Mouse (Mus musculus) forebrain, embryonic 16.5 days (tissue): ENCODE measurements around the gene Cog5. TPM values are rescaled to one million over a fixed set of nuclear protein-coding genes. Genes with fewer than 3 reads are reported as not detected.
A peak's percentile ranks its signal among the peaks of the same experiment; 100 is the strongest.

ENCODE experiments used
- ATAC-seq: fragments of 200-750 bp; cut with Nextera tagmentation; 2 replicates; pipeline ENCODE4 v1.8.0; 2017; ENCODE audit warnings: mild to moderate bottlenecking, moderate library complexity
- H3K27ac ChIP-seq: fragments of 300-500 bp; sonication (generic); 2 replicates; pipeline ENCODE4 v1.5.1; 2014; ENCODE audit warnings: low read length, control low read depth
- H3K27me3 ChIP-seq: fragments of 300-500 bp; sonication (generic); replicated peaks from 2 replicates; pipeline ENCODE4 v1.6.1; 2014; ENCODE audit warnings: low read length; ENCODE audit not compliant: control insufficient read depth, insufficient read depth
- H3K36me3 ChIP-seq: fragments of 300-500 bp; sonication (generic); 2 replicates; pipeline ENCODE4 v1.6.1; 2014; ENCODE audit not compliant: control insufficient read depth, insufficient read depth
- H3K4me1 ChIP-seq: fragments of 300-500 bp; sonication (generic); replicated peaks from 2 replicates; pipeline ENCODE4 v1.6.1; 2014; ENCODE audit warnings: low read length; ENCODE audit not compliant: control insufficient read depth, insufficient read depth
- H3K4me2 ChIP-seq: fragments of 300-500 bp; sonication (generic); 2 replicates; pipeline ENCODE4 v1.6.1; 2014; ENCODE audit warnings: mild to moderate bottlenecking, low read length, control low read depth
- H3K4me3 ChIP-seq: fragments of 300-500 bp; sonication (generic); replicated peaks from 2 replicates; pipeline ENCODE4 v1.5.1; 2014; ENCODE audit warnings: mild to moderate bottlenecking, low read length, control low read depth
- H3K9ac ChIP-seq: fragments of 300-500 bp; sonication (generic); replicated peaks from 2 replicates; pipeline ENCODE4 v1.6.1; 2014; ENCODE audit warnings: low read depth, low read length, control low read depth
- H3K9me3 ChIP-seq: fragments of 300-500 bp; sonication (generic); 2 replicates; pipeline ENCODE4 v1.6.1; 2016; ENCODE audit warnings: low read length; ENCODE audit not compliant: control insufficient read depth
- WGBS: fragments of 180-500 bp; shearing (Covaris S2); extraction: QIAGEN DNeasy Blood & Tissue Kit; methylation state at CpG from one replicate; pipeline ENCODE4 v1.1.7; 2014; 5-methylcytosine and 5-hydroxymethylcytosine counted together
- polyA plus RNA-seq: library from polyadenylated mRNA; unstranded; fragments of >200 nt; fragmentation: Nextera tagmentation; extraction: Ambion mirVana; gene quantifications from 2 replicates; pipeline ENCODE4 v1.2.1, GENCODE M21; 2015

Cog5 gene
- polyA plus RNA-seq, 1 experiment from 2014 or later, result 25.1 TPM

DNA sequence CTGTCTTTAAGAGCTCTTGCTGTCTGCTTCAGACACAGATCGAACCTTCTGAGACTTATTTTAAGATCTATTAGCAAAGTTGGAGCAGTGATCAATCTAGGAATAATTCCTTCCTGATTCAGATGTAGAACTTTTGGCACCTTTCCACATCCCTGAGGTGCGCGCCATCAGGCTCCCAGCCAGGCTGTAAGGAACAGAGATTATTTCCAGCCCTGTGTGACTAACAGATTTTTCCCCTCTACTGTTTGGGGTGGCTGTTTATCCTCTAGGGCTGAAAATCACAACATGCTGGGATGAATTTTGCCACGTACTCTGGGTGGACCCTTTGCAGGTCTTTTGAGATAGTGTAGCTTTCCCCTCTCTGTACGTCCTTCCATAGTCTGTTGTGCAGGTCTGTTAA lies 170.2 kb downstream of the Cog5 start:
- no peak overlapping the region for H3K27ac ChIP-seq
- H3K4me2 ChIP-seq, result no peak overlapping the region
- no peaks in the 10 kb centered on the region for H3K9me3 ChIP-seq
- no peak for ATAC-seq
- 53% methylated on average over 5 of the region's 5 CpGs for WGBS
- H3K27me3 ChIP-seq, result no peaks in the 10 kb centered on the region
- H3K4me1 ChIP-seq, result peaks cover 7% of the 10 kb centered on the region
- no peak overlapping the region for H3K4me3 ChIP-seq
- H3K9ac ChIP-seq, result no peak overlapping the region
- no peaks in the 10 kb centered on the region; the same call in 1 of the 2 replicates for H3K36me3 ChIP-seq

DNA sequence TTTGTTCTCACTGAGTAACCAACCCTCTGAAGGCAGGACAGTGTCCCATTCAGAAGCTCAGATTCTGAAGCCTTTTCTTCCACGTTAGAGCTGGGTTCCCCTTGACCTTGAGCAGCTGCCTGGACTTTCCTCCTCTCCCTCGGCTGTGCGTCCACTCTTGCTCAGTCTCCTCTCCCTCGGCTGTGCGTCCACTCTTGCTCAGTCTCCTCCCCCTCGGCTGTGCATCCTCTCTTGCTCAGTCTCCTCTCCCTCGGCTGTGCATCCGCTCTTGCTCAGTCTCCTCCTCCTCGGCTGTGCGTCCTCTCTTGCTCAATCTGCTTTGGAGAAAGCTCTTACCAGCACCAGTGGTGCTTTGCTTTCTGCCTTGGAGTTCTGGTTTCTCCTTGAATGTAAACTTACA lies 171.2 kb downstream of the Cog5 start:
- H3K27ac ChIP-seq, result no peak overlapping the region
- H3K27me3 ChIP-seq, result no peaks in the 10 kb centered on the region
- no peak for ATAC-seq
- no peak overlapping the region for H3K4me3 ChIP-seq
- no peaks in the 10 kb centered on the region; the same call in 1 of the 2 replicates for H3K36me3 ChIP-seq
- 61% methylated on average over 10 of the region's 10 CpGs for WGBS
- no peaks in the 10 kb centered on the region for H3K9me3 ChIP-seq
- H3K4me2 ChIP-seq, result no peak overlapping the region
- peaks cover 7% of the 10 kb centered on the region for H3K4me1 ChIP-seq
- no peak overlapping the region for H3K9ac ChIP-seq

DNA sequence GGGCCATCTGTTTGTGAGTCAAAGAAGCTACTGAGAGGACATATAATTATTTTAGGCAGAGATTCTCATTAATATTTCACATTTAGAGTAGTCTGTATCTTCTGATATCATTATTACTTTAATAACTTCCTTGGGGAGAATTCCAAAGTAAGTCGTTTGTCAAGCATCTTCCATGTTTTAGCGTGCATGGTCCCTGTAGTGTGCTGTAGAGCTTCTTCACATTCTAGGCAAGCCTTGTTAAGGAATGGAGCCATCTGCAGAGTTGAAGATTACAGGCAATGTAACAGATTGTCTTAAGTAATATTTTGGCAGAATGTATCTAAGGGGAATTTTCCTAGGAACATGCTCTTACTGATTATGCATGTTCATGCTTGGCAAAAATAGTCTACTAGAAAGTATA lies 171.8 kb downstream of the Cog5 start:
- WGBS, result 64% methylated on average over 2 of the region's 2 CpGs
- Histone ChIP-seq H3K4me1 (peaks cover 7% of the 10 kb centered on the region), H3K9me3 (no peaks in the 10 kb centered on the region), H3K4me2 (no peak overlapping the region), H3K4me3 (no peak overlapping the region), H3K36me3 (no peaks in the 10 kb centered on the region; the same call in 1 of the 2 replicates), H3K27me3 (no peaks in the 10 kb centered on the region), H3K27ac (no peak overlapping the region), H3K9ac (no peak overlapping the region)
- ATAC-seq, result peak; percentile 95

DNA sequence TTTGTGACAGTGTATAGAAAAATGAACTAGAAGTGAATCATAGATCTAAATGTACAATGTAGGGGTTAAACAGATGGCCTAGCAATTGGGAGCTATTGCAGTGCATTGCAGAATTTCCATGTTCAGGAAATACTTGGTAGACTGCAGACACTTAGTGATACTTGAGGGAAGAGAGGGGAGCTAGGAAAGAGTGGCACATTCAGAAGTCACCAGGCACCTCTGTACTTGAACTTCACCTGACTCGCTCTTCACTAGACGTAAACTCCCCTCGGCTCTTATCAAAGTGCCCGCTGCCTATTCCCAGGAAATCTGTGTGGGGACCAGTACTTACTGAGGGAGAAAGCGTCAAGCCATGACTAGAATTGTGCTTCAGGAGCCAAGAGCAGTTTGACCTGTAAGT lies 180.8 kb downstream of the Cog5 start:
- H3K9ac ChIP-seq, result no peak overlapping the region
- H3K27me3 ChIP-seq, result no peaks in the 10 kb centered on the region
- no peak overlapping the region for H3K4me2 ChIP-seq
- ATAC-seq, result no peak
- H3K9me3 ChIP-seq, result no peaks in the 10 kb centered on the region
- WGBS, result 82% methylated on average over 5 of the region's 5 CpGs
- no peak overlapping the region for H3K4me3 ChIP-seq
- no peaks in the 10 kb centered on the region for H3K4me1 ChIP-seq
- no peaks in the 10 kb centered on the region for H3K36me3 ChIP-seq
- no peak overlapping the region for H3K27ac ChIP-seq

DNA sequence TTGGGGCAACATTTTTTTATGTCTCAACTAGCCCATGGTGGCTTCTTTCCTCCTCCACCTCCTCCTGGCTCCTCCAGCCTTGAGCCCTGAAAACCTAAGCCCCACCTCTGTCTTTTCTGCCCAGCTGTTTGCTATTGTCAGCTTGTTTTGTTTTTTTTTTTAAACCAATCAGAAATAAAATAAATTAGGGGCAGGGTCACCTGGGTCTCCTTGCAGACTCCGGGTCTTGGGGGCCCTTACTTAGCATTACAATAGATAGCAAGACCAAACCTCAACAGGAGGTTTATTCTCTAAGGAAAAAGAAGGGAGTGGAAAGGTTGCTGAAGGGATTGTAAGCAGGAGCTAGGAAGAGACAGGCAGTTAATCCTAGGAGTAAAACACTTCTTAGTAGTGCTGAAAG lies 181.5 kb downstream of the Cog5 start:
- Histone ChIP-seq H3K4me2 (no peak overlapping the region), H3K4me1 (no peaks in the 10 kb centered on the region), H3K36me3 (no peaks in the 10 kb centered on the region), H3K9me3 (no peaks in the 10 kb centered on the region), H3K27ac (no peak overlapping the region), H3K27me3 (no peaks in the 10 kb centered on the region), H3K9ac (no peak overlapping the region), H3K4me3 (no peak overlapping the region)
- 3% methylated on average over 1 of the region's 1 CpGs for WGBS
- ATAC-seq, result no peak

DNA sequence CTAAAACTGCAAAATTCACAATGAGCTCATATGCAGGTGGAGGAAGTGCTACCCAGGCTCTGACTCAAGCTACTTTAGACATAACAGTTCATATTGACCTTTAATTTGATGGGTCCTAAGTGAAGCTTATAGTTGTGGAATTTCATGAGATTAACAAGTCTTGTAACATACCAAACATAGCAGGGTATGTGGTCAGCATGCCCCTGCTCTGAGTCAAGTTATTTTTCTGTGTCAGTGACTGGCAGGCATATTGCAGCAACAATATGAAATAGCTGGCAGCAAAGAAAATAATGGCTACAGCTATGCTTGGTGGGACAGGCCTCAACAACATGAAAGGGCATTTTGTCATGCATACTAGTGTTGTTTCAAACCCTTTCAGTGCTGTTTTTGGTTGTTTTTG lies 183.9 kb downstream of the Cog5 start:
- Histone ChIP-seq H3K9me3 (no peaks in the 10 kb centered on the region), H3K27me3 (no peaks in the 10 kb centered on the region), H3K9ac (no peak overlapping the region), H3K36me3 (no peaks in the 10 kb centered on the region), H3K4me1 (no peaks in the 10 kb centered on the region), H3K27ac (no peak overlapping the region), H3K4me2 (no peak overlapping the region), H3K4me3 (no peak overlapping the region)
- no peak for ATAC-seq

DNA sequence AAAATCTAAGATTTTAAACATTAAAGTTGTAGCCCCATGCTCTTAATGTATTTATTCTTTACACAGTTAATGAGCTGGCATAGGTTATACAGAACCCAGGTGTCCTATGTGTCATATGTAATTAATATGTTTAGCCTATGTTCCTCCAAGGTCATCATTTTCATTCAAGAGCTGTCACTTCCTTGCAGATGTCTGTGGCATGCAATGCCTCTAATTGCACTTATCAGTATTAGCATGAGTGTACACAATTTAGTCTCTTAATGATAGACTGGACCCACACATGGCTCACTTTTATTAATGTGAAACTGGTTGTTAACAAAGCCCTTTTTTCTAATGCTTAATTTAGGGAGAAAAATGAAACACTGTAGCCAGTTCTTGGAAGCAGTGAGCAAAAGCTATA lies 184.6 kb downstream of the Cog5 start:
- Histone ChIP-seq H3K4me1 (no peaks in the 10 kb centered on the region), H3K27ac (no peak overlapping the region), H3K9me3 (no peaks in the 10 kb centered on the region), H3K4me3 (no peak overlapping the region), H3K9ac (no peak overlapping the region), H3K36me3 (no peaks in the 10 kb centered on the region), H3K27me3 (no peaks in the 10 kb centered on the region), H3K4me2 (no peak overlapping the region)
- peak; percentile 57 for ATAC-seq

DNA sequence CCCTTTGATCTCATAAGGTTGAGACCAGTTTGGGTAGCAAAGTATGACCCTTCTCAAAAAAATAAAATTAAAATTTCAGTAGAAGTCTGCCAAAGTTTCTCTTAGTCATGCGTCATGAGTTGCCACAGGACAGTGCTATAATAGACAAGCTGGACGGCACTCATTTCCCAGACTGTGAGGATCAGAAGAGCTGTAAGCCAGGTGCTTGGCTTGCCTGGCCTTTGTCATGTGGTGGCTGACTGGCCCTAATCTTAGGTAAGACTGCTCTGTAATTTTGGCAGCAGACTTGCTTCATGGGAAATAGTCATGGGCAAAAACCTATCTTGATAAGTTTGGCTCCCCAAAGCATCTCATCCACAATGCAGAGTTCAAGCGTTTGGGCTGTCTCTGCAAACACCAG lies 191.4 kb downstream of the Cog5 start:
- Histone ChIP-seq H3K4me2 (no peak overlapping the region), H3K4me3 (no peak overlapping the region), H3K9me3 (no peaks in the 10 kb centered on the region), H3K27me3 (no peaks in the 10 kb centered on the region), H3K27ac (no peak overlapping the region), H3K36me3 (no peaks in the 10 kb centered on the region), H3K4me1 (peaks cover 6% of the 10 kb centered on the region), H3K9ac (no peak overlapping the region)
- no peak for ATAC-seq
- 94% methylated on average over 3 of the region's 3 CpGs for WGBS

DNA sequence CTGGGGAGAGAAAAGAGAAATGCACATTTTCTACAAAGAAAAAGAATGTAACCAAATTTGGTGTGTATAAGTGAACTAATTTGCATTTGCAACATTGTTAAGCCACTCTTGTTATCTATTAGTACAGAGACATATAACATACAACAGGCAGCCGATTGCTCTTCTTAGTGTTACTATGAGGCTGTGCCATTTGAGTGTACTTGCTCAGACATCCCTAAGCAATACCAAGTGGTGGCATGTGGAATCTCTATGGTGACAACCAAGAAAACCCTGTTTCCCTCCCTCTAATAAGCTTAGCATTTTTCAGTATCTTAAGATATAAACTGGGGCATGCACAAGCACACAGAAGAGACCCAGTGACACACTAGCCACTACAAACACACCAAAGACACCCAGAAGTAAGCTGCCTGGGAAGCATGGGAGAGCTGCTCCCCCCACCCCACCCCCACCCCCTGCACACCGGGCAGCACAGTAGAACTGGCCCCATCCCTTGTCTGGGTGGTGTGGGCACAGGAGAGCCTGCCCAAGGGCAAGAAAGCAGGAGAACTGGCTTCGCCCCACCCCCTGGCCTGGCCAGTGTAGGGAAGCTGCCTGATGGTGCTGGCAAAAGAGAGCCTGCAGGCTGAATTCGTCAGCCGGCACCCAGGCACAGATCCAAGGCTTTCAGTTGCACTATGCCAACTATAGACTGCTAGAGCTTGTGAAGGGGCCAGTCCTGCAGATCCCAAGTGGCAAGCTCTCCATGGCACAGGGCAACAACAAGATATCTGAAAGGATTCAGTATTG lies 194.2 kb downstream of the Cog5 start:
- Histone ChIP-seq H3K4me3 (no peak overlapping the region), H3K27ac (no peak overlapping the region), H3K36me3 (no peaks in the 10 kb centered on the region), H3K9ac (no peak overlapping the region), H3K27me3 (no peaks in the 10 kb centered on the region), H3K4me1 (peaks cover 6% of the 10 kb centered on the region), H3K4me2 (no peak overlapping the region), H3K9me3 (no peaks in the 10 kb centered on the region)
- ATAC-seq, result peak; percentile 96
- WGBS, result 59% methylated on average over 5 of the region's 5 CpGs

DNA sequence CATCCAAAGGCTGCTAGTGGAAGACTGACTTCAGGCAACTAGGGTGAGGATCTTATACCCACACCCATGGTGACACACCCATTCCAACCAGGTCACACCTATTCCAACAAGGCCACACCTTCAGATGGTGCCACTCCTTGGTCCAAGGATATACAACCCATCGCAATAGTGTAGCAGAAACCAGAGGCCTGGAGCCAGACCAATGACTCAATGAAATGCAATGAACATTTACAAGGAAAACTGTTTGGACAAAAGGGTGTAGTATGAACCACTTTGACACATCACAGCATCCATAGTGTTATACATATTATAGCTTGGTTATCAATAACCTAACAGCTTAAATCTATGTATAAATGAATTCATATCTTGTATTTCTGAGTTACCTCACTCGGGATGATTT lies 194.9 kb downstream of the Cog5 start:
- 97% methylated on average over 2 of the region's 2 CpGs for WGBS
- Histone ChIP-seq H3K4me3 (no peak overlapping the region), H3K27me3 (no peaks in the 10 kb centered on the region), H3K27ac (no peak overlapping the region), H3K36me3 (no peaks in the 10 kb centered on the region), H3K9me3 (no peaks in the 10 kb centered on the region), H3K9ac (no peak overlapping the region), H3K4me1 (peaks cover 6% of the 10 kb centered on the region), H3K4me2 (no peak overlapping the region)
- no peak for ATAC-seq
